Mouse (Mus musculus) adrenal gland, adult 2 months (tissue): ENCODE measurements around the gene Fnbp1. TPM values are rescaled to one million over a fixed set of nuclear protein-coding genes. Genes with fewer than 3 reads are reported as not detected.

Experiments used
- polyA plus RNA-seq: library from polyadenylated mRNA; depleted of rRNA; stranded (reverse); fragments of >200 nt; gene quantifications from 2 replicates; pipeline ENCODE4 v1.2.3, GENCODE M21; 2012; rRNA removed
- total RNA-seq, 2 experiments: library from RNA; stranded (reverse); gene quantifications; 2 replicates each; pipeline ENCODE4 v1.2.3; 2021

Gene Fnbp1
- total and polyA plus RNA-seq, 3 experiments: 34.3 to 73.4 (median 59.7) TPM

Other genes with a start within 250 kb of the Fnbp1 start
- 10 to 100 TPM; 25.4 to 34.1 TPM for gene Ptges, start 212.1 kb downstream of the Fnbp1 start, total RNA-seq
- gene Ptges, start 212.1 kb downstream of the Fnbp1 start, polyA plus RNA-seq: 37.9 and 73.5 TPM in 2 replicates
- gene Tor1b, start 189.0 kb downstream of the Fnbp1 start, total RNA-seq: 10 to 100 TPM; 49.6 to 51.2 TPM
- gene Tor1b, start 189.0 kb downstream of the Fnbp1 start, polyA plus RNA-seq: 61.7 and 81.7 TPM in 2 replicates
- gene Tor1a, start 174.1 kb downstream of the Fnbp1 start, total RNA-seq: 10 to 100 TPM; 33.5 to 37.5 TPM
- 57.0 and 60.9 TPM in 2 replicates for gene Tor1a, start 174.1 kb downstream of the Fnbp1 start, polyA plus RNA-seq
- 10 to 100 TPM; 45.3 to 50.7 TPM for gene BC005624, start 159.8 kb downstream of the Fnbp1 start, total RNA-seq
- gene BC005624, start 159.8 kb downstream of the Fnbp1 start, polyA plus RNA-seq: 5.6 and 7.8 TPM in 2 replicates
- 10 to 100 TPM; 24.2 to 38.1 TPM for gene Usp20, start 159.7 kb downstream of the Fnbp1 start, total RNA-seq
- 21.1 and 32.9 TPM in 2 replicates for gene Usp20, start 159.7 kb downstream of the Fnbp1 start, polyA plus RNA-seq
- 10 to 100 TPM; 54.9 to 55.8 TPM for gene Gpr107, start 10.3 kb upstream of the Fnbp1 start, total RNA-seq
- 18.2 and 21.7 TPM in 2 replicates for gene Gpr107, start 10.3 kb upstream of the Fnbp1 start, polyA plus RNA-seq
- gene Ncs1, start 103.8 kb upstream of the Fnbp1 start, total RNA-seq: 10 to 100 TPM in 1 of 2 experiments, 1 to 10 TPM in 1; 3.0 to 12.8 TPM
- gene Ncs1, start 103.8 kb upstream of the Fnbp1 start, polyA plus RNA-seq: 2.9 and 3.9 TPM in 2 replicates
- gene Hmcn2, start 172.4 kb upstream of the Fnbp1 start, total RNA-seq: under 1 TPM; 0.93 to 0.95 TPM
- gene Hmcn2, start 172.4 kb upstream of the Fnbp1 start, polyA plus RNA-seq: 8.3 and 9.4 TPM in 2 replicates